Mouse (Mus musculus): ENCODE results near the gene Mfsd12. TPM values are rescaled to one million over a fixed set of nuclear protein-coding genes. Genes with fewer than 3 reads are reported as not detected.

Mfsd12 gene
- polyA plus RNA-seq, 1 experiment, result 15.6 TPM

GRCm38 (mm10) chr10:81329194-81329975, 27.9 kb upstream of the Mfsd12 start:
- DNase-seq (ENCODE audit: low read depth), result no peak
- TF ChIP-seq POLR2A (IDR thresholded peaks at IDR 0.05; ENCODE audit: borderline replicate concordance, extremely low read depth, insufficient read depth, insufficient read length, poor library complexity, severe bottlenecking) (no peak), CTCF (IDR thresholded peaks at IDR 0.05; ENCODE audit: borderline replicate concordance, extremely low read depth, insufficient read depth, insufficient read length) (no peak)

DNA sequence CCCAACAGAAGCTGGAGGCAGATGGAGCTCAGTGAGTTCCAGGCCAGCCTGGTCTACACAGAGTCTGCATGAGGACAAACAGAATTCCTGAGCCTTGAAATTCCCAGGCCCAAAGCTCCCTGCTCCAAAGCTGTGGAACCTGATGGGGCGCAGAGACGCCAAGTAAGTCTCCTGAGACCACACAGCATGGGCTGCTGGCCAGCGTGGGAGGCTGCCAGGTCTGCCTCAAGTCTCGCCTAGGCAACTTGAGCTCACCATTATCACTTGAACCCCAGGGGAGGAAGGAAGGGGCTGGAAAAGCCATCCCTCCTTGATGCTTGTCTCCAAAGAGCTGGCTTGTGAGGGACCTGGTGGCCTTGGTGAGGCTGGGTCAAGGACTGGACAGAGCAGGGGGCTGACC, 27.3 kb upstream of the Mfsd12 start:
- TF ChIP-seq POLR2A (IDR thresholded peaks at IDR 0.05; ENCODE audit: borderline replicate concordance, extremely low read depth, insufficient read depth, insufficient read length, poor library complexity, severe bottlenecking), result no peak
- no peak for TF ChIP-seq CTCF (IDR thresholded peaks at IDR 0.05; ENCODE audit: borderline replicate concordance, extremely low read depth, insufficient read depth, insufficient read length)
- no peak for DNase-seq (ENCODE audit: low read depth)

DNA sequence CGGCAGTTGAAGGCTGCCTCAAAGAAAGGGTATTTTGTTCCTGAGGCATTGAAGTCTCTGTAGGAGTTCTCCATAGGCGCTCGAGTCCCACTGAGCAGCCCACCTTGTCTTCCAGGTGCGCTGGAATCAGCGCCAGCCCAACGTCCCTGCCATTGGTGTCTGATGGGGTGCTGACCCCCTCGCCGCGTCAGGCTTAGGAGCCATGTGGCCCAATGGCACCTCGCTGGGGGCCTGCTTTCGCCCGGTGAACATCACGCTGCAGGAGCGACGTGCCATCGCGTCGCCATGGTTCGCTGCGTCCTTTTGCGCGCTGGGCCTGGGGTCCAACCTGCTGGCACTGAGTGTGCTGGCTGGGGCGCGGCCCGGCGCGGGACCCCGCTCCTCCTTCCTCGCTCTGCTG, 25.0 kb upstream of the Mfsd12 start:
- DNase-seq (ENCODE audit: low read depth), result no peak
- TF ChIP-seq POLR2A (IDR thresholded peaks at IDR 0.05; ENCODE audit: borderline replicate concordance, extremely low read depth, insufficient read depth, insufficient read length, poor library complexity, severe bottlenecking) (no peak), CTCF (IDR thresholded peaks at IDR 0.05; ENCODE audit: borderline replicate concordance, extremely low read depth, insufficient read depth, insufficient read length) (no peak)

DNA sequence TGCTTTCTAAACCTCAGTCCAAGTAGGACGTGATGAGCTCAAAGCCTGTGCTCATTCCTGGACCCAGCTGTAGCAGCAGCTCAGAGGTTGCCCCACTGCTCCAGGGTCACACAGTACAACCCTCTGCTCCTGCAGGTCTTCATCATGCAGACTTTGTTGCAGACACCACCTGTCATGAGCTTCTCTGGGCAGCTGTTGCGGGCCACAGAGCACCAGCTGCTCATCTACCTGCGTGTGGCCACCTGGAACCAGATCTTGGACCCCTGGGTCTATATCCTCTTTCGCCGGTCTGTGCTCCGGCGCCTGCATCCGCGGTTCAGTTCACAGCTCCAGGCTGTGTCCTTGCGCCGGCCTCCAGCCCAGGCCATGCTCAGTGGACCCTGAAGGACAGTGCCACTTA, 23.0 kb upstream of the Mfsd12 start:
- no peak for DNase-seq (ENCODE audit: low read depth)
- TF ChIP-seq POLR2A (IDR thresholded peaks at IDR 0.05; ENCODE audit: borderline replicate concordance, extremely low read depth, insufficient read depth, insufficient read length, poor library complexity, severe bottlenecking), result no peak
- no peak for TF ChIP-seq CTCF (IDR thresholded peaks at IDR 0.05; ENCODE audit: borderline replicate concordance, extremely low read depth, insufficient read depth, insufficient read length)

DNA sequence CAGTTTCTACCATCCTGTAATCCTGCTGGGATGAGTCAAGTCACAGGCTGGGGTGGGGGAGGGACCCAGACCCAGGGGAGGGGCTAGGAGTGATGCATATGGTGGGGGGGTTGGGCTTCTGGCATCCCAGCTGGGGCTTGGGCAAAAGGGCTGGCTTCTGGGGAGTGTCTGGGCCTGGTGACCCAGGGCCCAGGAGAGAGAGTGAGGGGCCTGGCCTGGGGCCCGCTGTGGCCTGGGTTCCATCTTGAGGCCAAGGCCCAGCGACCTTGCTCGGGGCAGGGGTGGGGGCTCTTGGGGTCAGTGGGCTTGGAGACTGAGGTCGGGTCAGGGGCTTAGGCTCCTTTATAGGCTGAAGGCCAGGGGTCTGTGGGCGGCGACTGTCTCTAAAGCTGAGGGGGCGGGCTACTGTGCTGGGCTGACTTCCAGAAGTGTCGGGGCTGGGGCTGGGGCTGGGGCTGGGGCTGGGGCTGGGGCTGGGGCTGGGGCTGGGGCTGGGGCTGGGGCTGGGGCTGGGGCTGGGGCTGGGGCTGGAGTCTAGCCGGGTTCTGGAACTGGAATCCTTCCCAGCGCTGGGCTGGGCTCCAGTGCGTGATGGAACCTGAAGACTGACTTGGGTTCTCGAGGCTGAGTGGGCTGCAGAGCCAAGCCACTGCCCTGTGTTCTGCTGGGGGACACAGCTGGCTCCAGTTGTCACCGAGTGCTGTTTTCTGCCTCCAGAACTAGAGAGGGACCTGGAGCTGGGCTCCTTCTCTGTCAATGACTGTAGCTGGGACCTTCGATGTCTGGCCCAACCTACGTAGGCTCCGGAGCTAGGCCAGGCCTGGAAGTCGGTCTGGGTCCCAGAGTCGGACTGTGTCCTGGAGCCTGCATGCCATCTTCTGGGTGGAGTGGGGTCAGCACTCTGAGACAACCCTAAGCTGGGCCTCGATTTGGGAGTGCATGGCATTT, 21.6 kb upstream of the Mfsd12 start:
- DNase-seq (ENCODE audit: low read depth), result no peak
- no peak for TF ChIP-seq POLR2A (IDR thresholded peaks at IDR 0.05; ENCODE audit: borderline replicate concordance, extremely low read depth, insufficient read depth, insufficient read length, poor library complexity, severe bottlenecking)
- no peak for TF ChIP-seq CTCF (IDR thresholded peaks at IDR 0.05; ENCODE audit: borderline replicate concordance, extremely low read depth, insufficient read depth, insufficient read length)

GRCm38 (mm10) chr10:81336558-81336957, 20.7 kb upstream of the Mfsd12 start:
- no peak for TF ChIP-seq POLR2A (IDR thresholded peaks at IDR 0.05; ENCODE audit: borderline replicate concordance, extremely low read depth, insufficient read depth, insufficient read length, poor library complexity, severe bottlenecking)
- no peak for TF ChIP-seq CTCF (IDR thresholded peaks at IDR 0.05; ENCODE audit: borderline replicate concordance, extremely low read depth, insufficient read depth, insufficient read length)
- no peak for DNase-seq (ENCODE audit: low read depth)

GRCm38 (mm10) chr10:81340551-81341332, 16.5 kb upstream of the Mfsd12 start:
- no peak for DNase-seq (ENCODE audit: low read depth)
- TF ChIP-seq POLR2A (IDR thresholded peaks at IDR 0.05; ENCODE audit: borderline replicate concordance, extremely low read depth, insufficient read depth, insufficient read length, poor library complexity, severe bottlenecking) (no peak), CTCF (IDR thresholded peaks at IDR 0.05; ENCODE audit: borderline replicate concordance, extremely low read depth, insufficient read depth, insufficient read length) (no peak)

DNA sequence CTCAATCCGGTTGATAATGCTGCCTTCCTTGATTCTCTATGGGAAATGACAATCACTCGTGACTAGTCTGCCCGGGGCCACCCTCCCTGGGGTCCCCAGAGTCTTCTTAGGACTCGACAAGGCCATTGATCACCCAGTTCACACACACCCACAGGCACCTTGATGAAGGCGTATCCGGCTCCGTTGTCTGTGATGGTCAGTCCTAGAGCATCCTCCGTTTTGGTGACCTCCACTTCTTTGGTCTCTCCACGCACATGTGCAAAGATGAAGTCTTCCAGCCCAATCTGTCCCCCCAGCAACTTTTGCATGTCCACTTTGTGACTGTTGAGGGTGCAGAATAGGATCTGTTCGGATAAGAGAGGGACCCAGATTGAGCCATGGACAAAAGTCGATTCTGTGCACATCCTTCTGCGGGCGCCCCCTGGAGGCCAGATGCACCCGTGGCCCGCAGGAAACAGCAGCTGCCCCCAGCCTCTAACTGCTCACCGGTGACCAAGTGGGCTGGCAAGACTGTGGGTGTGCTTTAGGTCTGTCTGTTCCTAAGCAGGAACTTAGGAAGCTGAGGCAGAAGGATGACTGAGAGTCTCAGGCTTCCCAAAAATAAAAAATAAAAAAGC, 15.8 kb upstream of the Mfsd12 start:
- DNase-seq (ENCODE audit: low read depth), result no peak
- TF ChIP-seq POLR2A (IDR thresholded peaks at IDR 0.05; ENCODE audit: borderline replicate concordance, extremely low read depth, insufficient read depth, insufficient read length, poor library complexity, severe bottlenecking) (no peak), CTCF (IDR thresholded peaks at IDR 0.05; ENCODE audit: borderline replicate concordance, extremely low read depth, insufficient read depth, insufficient read length) (peak; percentile 77)

DNA sequence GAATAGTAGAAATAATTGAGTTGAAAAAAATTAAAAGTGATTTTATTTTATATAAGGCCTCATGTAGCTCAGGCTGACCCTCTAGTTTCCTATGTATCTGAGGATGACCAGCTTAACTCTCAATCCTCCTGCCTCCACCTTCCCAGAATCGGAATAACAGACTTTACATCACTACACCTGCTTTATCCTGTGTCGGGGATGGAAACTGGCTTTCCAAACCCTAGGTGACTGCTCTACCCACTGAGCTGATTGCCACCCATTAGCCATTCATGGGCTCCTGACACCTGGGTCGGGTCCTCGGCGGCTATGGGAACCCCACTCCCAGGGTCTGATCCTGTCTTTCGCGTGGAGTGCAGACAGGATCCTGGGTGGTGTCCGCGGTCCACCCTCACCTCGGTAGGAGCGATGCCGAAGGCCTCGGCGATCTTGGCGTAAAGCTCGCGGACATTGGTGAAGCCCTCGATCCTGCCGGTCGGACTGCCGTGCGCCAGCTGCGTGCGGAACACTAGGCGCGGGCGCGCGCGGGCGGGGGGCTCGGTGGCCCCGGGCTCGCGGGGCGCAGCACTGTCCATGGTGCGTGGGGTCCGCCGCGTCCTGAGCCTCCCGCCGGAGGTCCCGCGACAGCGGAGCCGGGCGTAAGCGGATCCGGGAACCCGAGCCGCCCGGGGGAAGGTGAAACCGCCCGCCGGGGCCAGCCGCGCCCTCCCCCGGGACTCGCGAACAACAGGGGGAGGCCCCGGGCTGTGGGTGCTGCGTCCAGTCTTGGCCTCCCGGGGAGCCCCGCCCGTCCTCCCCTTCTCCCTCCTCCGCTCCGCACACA, 14.4 kb upstream of the Mfsd12 start, which contains the start of gene Gipc3:
TSS of gene Gipc3 (minus strand) at position 581 of the 820 bp plus-strand sequence.
- DNase-seq (ENCODE audit: low read depth), result no peak
- no peak for TF ChIP-seq POLR2A (IDR thresholded peaks at IDR 0.05; ENCODE audit: borderline replicate concordance, extremely low read depth, insufficient read depth, insufficient read length, poor library complexity, severe bottlenecking)
- no peak for TF ChIP-seq CTCF (IDR thresholded peaks at IDR 0.05; ENCODE audit: borderline replicate concordance, extremely low read depth, insufficient read depth, insufficient read length)

All from brain, embryonic 14.5 days (tissue).